In the genomic region with DNA sequence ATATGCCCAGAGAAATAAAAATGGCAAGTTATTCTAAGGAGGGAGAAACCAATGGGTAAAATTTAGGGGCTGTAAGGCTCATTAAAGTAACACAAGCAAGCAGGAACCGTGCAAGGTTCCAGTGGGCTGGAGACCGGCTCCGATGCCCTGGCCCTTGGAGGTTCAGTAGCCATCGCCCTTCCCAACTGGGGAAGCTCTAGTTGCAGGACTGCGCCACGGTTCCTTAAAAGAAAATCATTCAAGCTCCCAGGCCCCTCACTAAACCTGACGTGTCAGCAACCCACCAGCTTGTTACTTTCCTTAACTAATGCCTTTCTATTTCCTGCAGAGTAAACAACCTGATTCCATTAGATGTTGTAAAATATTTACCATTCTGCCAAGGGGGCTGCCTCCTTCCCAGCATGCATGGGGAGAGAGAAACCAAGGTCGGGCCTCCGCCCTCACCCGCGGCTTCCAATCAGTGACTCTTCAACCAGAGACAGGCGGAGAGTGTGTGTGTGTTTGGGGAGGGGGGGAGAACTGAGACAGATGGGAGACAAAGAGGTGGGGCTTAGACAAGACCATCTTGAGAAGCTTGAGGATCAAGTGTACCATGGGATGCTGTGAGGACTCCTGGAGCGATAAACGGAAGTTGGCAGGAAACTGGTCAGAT, we compare ENCODE assay signal across 25 mouse cellular contexts.
DNase-seq lines count a peak whose midpoint lies in the region; ATAC-seq and TF ChIP-seq lines count a peak whose summit lies in the region.
"Had no signal": no experiment of that assay in that cellular context is flagged by ENCODE, and none has a peak within 500 bp of the region (broad histone marks: within the 10 kb centered on the region; RNA-seq: fewer than 3 reads in every experiment).

No protein-coding gene starts in this region.

- H3K4me3 ChIP-seq in kidney, adult 2 months (ENCODE audit: insufficient read depth, low read depth, low read length): no peak overlapping the region
- no peak overlapping the region for H3K4me3 ChIP-seq in kidney, embryonic 16.5 days (ENCODE audit: low read length)
- H3K4me3 ChIP-seq: embryonic facial prominence, embryonic 12.5 days; embryonic facial prominence, embryonic 15.5 days; gastrocnemius, adult 2 months; heart, embryonic 13.5 days had no signal

- H3K27me3 ChIP-seq in kidney, adult 2 months (replicated peaks; ENCODE audit: control insufficient read depth, insufficient read depth, low read length): no peaks in the 10 kb centered on the region
- no peaks in the 10 kb centered on the region for H3K27me3 ChIP-seq in kidney, embryonic 16.5 days (ENCODE audit: insufficient read depth, low read length)
- no peaks in the 10 kb centered on the region for H3K27me3 ChIP-seq in splenic B cell, adult 2 months (ENCODE audit: control insufficient read depth, insufficient read depth, low read length, poor library complexity, severe bottlenecking)
- H3K27me3 ChIP-seq: embryonic facial prominence, embryonic 12.5 days; embryonic facial prominence, embryonic 15.5 days; heart, embryonic 13.5 days had no signal

- no peaks in the 10 kb centered on the region for H3K36me3 ChIP-seq in kidney, adult 2 months (ENCODE audit: control insufficient read depth, insufficient read depth, low read length)
- H3K36me3 ChIP-seq in kidney, embryonic 16.5 days (ENCODE audit: insufficient read depth, low read length): no peaks in the 10 kb centered on the region
- no peaks in the 10 kb centered on the region for H3K36me3 ChIP-seq in splenic B cell, adult 2 months (ENCODE audit: control insufficient read depth, insufficient read depth, low read length, poor library complexity, severe bottlenecking)
- H3K36me3 ChIP-seq: embryonic facial prominence, embryonic 12.5 days; embryonic facial prominence, embryonic 15.5 days; heart, embryonic 13.5 days had no signal

- no peak for TF ChIP-seq POLR2A in kidney, adult 2 months (IDR thresholded peaks at IDR 0.05; ENCODE audit: low read depth, low read length)

- peak; percentile 17 for DNase-seq in kidney, adult 9 months
- DNase-seq in kidney, adult 2 months: no peak
- DNase-seq in kidney, postnatal 14 days: no peak
- DNase-seq in kidney, postnatal 4 days: peak; percentile 33 to 50
- no peak for DNase-seq in kidney, postnatal 25 days
- peak; percentile 38 for DNase-seq in splenic B cell, adult 2 months (ENCODE audit: low read depth, low spot score)
- no peak for DNase-seq in urinary bladder, postnatal 14 days (ENCODE audit: low spot score)
- DNase-seq: adrenal gland, adult 2 months; adrenal gland, postnatal 14 days; cerebellum, adult 11 months; cerebellum, adult 2 months; cerebellum, adult 9-11 months; cerebellum, postnatal 25 days; forebrain, postnatal 0 days; gastrocnemius, adult 2 months; gastrocnemius, postnatal 14 days; heart, adult 18-20 months; heart, postnatal 14 days; heart, postnatal 4 days had no signal

- TF ChIP-seq CTCF in kidney, adult 2 months (conservative IDR thresholded peaks at IDR 0.05; ENCODE audit: insufficient read depth, insufficient read length, low read depth, low read length): no peak

- ATAC-seq in kidney, embryonic 16.5 days (ENCODE audit: low FRiP score, low TSS enrichment): peak; percentile 90
- ATAC-seq: CD4-positive, CD25-positive, alpha-beta regulatory T cell, adult 4 months; forebrain, embryonic 14.5 days; forebrain, postnatal 0 days had no signal

- H3K4me2 ChIP-seq in kidney, embryonic 16.5 days (replicated peaks; ENCODE audit: low read depth, low read length): no peak overlapping the region
- H3K4me2 ChIP-seq: embryonic facial prominence, embryonic 12.5 days; embryonic facial prominence, embryonic 15.5 days; heart, embryonic 13.5 days had no signal

- no peaks in the 10 kb centered on the region for H3K9me3 ChIP-seq in kidney, embryonic 16.5 days (ENCODE audit: low read length)
- H3K9me3 ChIP-seq: embryonic facial prominence, embryonic 12.5 days; embryonic facial prominence, embryonic 15.5 days; heart, embryonic 13.5 days had no signal

- 0 out of 2 replicates have a peak, but pooled peaks cover 2% of the 10 kb centered on the region for H3K4me1 ChIP-seq in kidney, adult 2 months (ENCODE audit: control insufficient read depth, insufficient read depth, low read length)
- 0 out of 2 replicates have a peak, but pooled peaks cover 4% of the 10 kb centered on the region for H3K4me1 ChIP-seq in kidney, embryonic 16.5 days (ENCODE audit: insufficient read depth, low read length)
- H3K4me1 ChIP-seq: embryonic facial prominence, embryonic 12.5 days; embryonic facial prominence, embryonic 15.5 days had no signal

- WGBS in kidney, adult 2 months: 50% methylated on average over 14 of the region's 14 CpGs
- WGBS in kidney, embryonic 16.5 days: 79% methylated on average over 14 of the region's 14 CpGs

- no peak overlapping the region for H3K9ac ChIP-seq in kidney, embryonic 16.5 days (replicated peaks; ENCODE audit: low read length)
- H3K9ac ChIP-seq: embryonic facial prominence, embryonic 12.5 days; embryonic facial prominence, embryonic 15.5 days; forebrain, postnatal 0 days; heart, embryonic 13.5 days had no signal

- H3K27ac ChIP-seq in kidney, adult 2 months (ENCODE audit: insufficient read depth, low read depth, low read length): no peak overlapping the region
- H3K27ac ChIP-seq in kidney, embryonic 16.5 days (ENCODE audit: low read length): peak overlapping the region; percentile 9
- H3K27ac ChIP-seq: embryonic facial prominence, embryonic 12.5 days; embryonic facial prominence, embryonic 15.5 days; gastrocnemius, adult 2 months; heart, embryonic 13.5 days had no signal

Comparison
In these comparisons a context has a peak if more than half of its experiments do, and no peak if none do; other contexts are left out.
1. DNase-seq: peak in kidney, adult 9 months (single experiment), kidney, postnatal 4 days (2 of 2) and splenic B cell, adult 2 months (single experiment); none in kidney, adult 2 months (single experiment), kidney, postnatal 14 days (single experiment), kidney, postnatal 25 days (0 of 2) and urinary bladder, postnatal 14 days (single experiment).